Mouse (Mus musculus): ENCODE data around the gene Pgap3. TPM values are rescaled to one million over a fixed set of nuclear protein-coding genes. Genes with fewer than 3 reads are reported as not detected.

The Pgap3 gene
- polyA plus RNA-seq, 1 experiment: 30.4 TPM

GRCm38 (mm10) chr11:98412273-98412796, 12.0 kb upstream of the Pgap3 start, which contains the start of gene Erbb2:
Gene Erbb2, plus strand, starts transcription at chr11:98412470.
- no peak for DNase-seq (ENCODE audit: low read depth)

- no peak for DNase-seq (ENCODE audit: low read depth)
These were observed 9.1 kb upstream of the Pgap3 start for GRCm38 (mm10) chr11:98409341-98409822.

GRCm38 (mm10) chr11:98408872-98409271, 8.6 kb upstream of the Pgap3 start:
- no peak for DNase-seq (ENCODE audit: low read depth)

GRCm38 (mm10) chr11:98406621-98407020, 6.3 kb upstream of the Pgap3 start:
- no peak for DNase-seq (ENCODE audit: low read depth)

GRCm38 (mm10) chr11:98400816-98401215, 526 bp upstream of the Pgap3 start:
- DNase-seq (ENCODE audit: low read depth): no peak

GRCm38 (mm10) chr11:98397946-98398345, 2.3 kb downstream of the Pgap3 start:
- DNase-seq (ENCODE audit: low read depth): no peak

GRCm38 (mm10) chr11:98395041-98395440, 5.2 kb downstream of the Pgap3 start:
- no peak for DNase-seq (ENCODE audit: low read depth)

- DNase-seq (ENCODE audit: low read depth): no peak
These were observed 6.0 kb downstream of the Pgap3 start for GRCm38 (mm10) chr11:98394301-98394700.

- no peak for DNase-seq (ENCODE audit: low read depth)
These were observed 7.0 kb downstream of the Pgap3 start for GRCm38 (mm10) chr11:98393317-98393716.

- no peak for DNase-seq (ENCODE audit: low read depth)
These were observed 7.6 kb downstream of the Pgap3 start for GRCm38 (mm10) chr11:98392645-98393044.

- DNase-seq (ENCODE audit: low read depth): no peak
These were observed 8.3 kb downstream of the Pgap3 start for GRCm38 (mm10) chr11:98392034-98392433.

- no peak for DNase-seq (ENCODE audit: low read depth)
These were observed 10.1 kb downstream of the Pgap3 start for GRCm38 (mm10) chr11:98390141-98390540.

- DNase-seq (ENCODE audit: low read depth): no peak
These were observed 11.0 kb downstream of the Pgap3 start for GRCm38 (mm10) chr11:98389221-98389780.

GRCm38 (mm10) chr11:98388282-98388681, 12.0 kb downstream of the Pgap3 start:
- no peak for DNase-seq (ENCODE audit: low read depth)

- DNase-seq (ENCODE audit: low read depth): no peak
These were observed 13.2 kb downstream of the Pgap3 start for GRCm38 (mm10) chr11:98387056-98387577.

GRCm38 (mm10) chr11:98386596-98386995, 13.7 kb downstream of the Pgap3 start:
- no peak for DNase-seq (ENCODE audit: low read depth)

- no peak for DNase-seq (ENCODE audit: low read depth)
These were observed 14.4 kb downstream of the Pgap3 start, which contains the start of gene Pnmt for GRCm38 (mm10) chr11:98385638-98386585. Gene Pnmt, plus strand, starts transcription at chr11:98386450.

- no peak for DNase-seq (ENCODE audit: low read depth)
These were observed 15.3 kb downstream of the Pgap3 start for GRCm38 (mm10) chr11:98384721-98385637.

- DNase-seq (ENCODE audit: low read depth): no peak
These were observed 16.1 kb downstream of the Pgap3 start for GRCm38 (mm10) chr11:98384216-98384615.

GRCm38 (mm10) chr11:98383261-98384030, 16.8 kb downstream of the Pgap3 start, which contains the start of gene Tcap:
Gene Tcap, plus strand, starts transcription at chr11:98383811.
- no peak for DNase-seq (ENCODE audit: low read depth)
